Mouse (Mus musculus): ENCODE data around the gene Adssl1. TPM values are rescaled to one million over a fixed set of nuclear protein-coding genes. Genes with fewer than 3 reads are reported as not detected.

Adssl1 gene
- polyA plus RNA-seq, 1 experiment from 2014 or later, result 69.3 TPM

DNA sequence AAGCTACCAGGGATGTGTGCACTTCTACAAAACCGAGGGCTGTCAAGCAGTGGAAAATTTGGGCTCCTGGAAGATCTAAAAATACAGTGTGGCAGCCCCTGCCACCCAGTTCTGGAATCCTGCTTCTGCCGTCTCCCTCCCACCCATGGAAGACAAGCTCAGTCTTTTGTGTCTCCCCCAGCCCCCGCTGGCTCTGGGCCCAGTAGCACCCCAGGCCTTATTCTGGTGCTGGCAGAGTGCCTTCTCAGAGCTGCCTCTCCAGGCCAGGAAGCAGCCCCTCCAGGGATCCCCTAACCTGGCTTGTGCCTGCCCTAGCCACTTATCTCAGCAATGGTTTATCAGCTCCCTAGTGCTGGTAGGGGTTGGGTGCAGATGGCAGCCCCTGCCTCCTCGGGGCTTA, 24.9 kb upstream of the Adssl1 start:
- 11% methylated on average over 4 of the region's 4 CpGs for WGBS
- Histone ChIP-seq H3K9me3 (no peaks in the 10 kb centered on the region), H3K4me2 (no peak overlapping the region; the same call in 1 of the 2 replicates), H3K36me3 (0 out of 2 replicates have a peak, but pooled peaks cover under 1% of the 10 kb centered on the region), H3K27ac (replicated peaks) (peak overlapping the region; percentile 74), H3K27me3 (replicated peaks) (peaks cover 12% of the 10 kb centered on the region), H3K4me3 (no peak overlapping the region), H3K9ac (peak overlapping the region; percentile 45; the same call in 1 of the 2 replicates), H3K4me1 (peaks cover 68% of the 10 kb centered on the region)
- no peak; the same call in 1 of the 2 replicates for ATAC-seq (ENCODE audit: extremely low read depth, insufficient number of reproducible peaks, low FRiP score, low TSS enrichment)

DNA sequence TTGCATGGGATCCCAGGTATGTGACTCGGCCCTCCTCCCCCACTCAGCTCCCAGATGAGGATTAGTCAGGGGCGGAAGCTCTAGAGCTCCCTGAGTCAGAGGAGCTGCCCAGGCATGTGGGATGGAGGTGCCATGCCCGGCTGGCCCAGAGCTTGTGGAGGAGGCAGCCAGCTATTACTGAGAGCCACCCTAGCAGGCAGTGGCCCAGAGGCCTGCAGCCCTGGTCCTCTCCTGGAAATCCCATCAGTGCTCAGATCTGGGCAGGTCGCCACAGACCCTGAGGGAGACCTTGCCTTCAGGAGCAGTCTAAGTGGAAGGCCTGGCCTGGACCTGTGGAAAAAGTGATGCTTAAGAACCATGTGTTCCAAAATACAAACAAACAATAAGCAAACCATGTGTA, 24.2 kb upstream of the Adssl1 start:
- Histone ChIP-seq H3K9ac (peak overlapping the region; percentile 12; the same call in 1 of the 2 replicates), H3K27me3 (replicated peaks) (peaks cover 10% of the 10 kb centered on the region), H3K27ac (replicated peaks) (peak overlapping the region; percentile 74), H3K9me3 (no peaks in the 10 kb centered on the region), H3K4me1 (peaks cover 64% of the 10 kb centered on the region), H3K36me3 (0 out of 2 replicates have a peak, but pooled peaks cover 6% of the 10 kb centered on the region), H3K4me2 (no peak overlapping the region; the same call in 1 of the 2 replicates), H3K4me3 (no peak overlapping the region)
- no peak for ATAC-seq (ENCODE audit: extremely low read depth, insufficient number of reproducible peaks, low FRiP score, low TSS enrichment)
- 43% methylated on average over 4 of the region's 4 CpGs for WGBS

DNA sequence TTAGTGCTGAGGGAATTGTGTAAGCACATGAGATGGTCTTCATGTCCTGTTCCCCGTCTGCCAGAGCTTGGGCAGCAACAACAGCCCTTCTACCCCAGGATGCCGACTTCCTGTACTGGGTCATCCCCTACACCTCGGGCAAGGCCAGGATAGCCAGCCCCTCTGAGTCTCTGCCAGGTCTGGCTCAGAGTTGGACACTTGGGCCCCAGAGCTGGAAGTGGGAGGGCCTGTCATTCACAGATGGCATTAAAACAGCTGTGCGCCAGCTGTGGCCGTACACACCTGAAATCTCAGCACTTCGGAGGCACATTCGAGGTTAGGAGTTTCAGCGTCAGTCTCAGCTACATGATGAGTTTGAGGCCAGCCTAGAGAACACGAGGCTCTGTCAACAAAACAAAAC, 23.4 kb upstream of the Adssl1 start:
- Histone ChIP-seq H3K27me3 (replicated peaks) (peaks cover 5% of the 10 kb centered on the region), H3K4me2 (no peak overlapping the region), H3K9ac (no peak overlapping the region), H3K4me3 (no peak overlapping the region), H3K27ac (replicated peaks) (no peak overlapping the region), H3K36me3 (peaks cover 11% of the 10 kb centered on the region), H3K4me1 (peaks cover 59% of the 10 kb centered on the region), H3K9me3 (no peaks in the 10 kb centered on the region)
- ATAC-seq (ENCODE audit: extremely low read depth, insufficient number of reproducible peaks, low FRiP score, low TSS enrichment), result no peak
- WGBS, result 66% methylated on average over 9 of the region's 9 CpGs

DNA sequence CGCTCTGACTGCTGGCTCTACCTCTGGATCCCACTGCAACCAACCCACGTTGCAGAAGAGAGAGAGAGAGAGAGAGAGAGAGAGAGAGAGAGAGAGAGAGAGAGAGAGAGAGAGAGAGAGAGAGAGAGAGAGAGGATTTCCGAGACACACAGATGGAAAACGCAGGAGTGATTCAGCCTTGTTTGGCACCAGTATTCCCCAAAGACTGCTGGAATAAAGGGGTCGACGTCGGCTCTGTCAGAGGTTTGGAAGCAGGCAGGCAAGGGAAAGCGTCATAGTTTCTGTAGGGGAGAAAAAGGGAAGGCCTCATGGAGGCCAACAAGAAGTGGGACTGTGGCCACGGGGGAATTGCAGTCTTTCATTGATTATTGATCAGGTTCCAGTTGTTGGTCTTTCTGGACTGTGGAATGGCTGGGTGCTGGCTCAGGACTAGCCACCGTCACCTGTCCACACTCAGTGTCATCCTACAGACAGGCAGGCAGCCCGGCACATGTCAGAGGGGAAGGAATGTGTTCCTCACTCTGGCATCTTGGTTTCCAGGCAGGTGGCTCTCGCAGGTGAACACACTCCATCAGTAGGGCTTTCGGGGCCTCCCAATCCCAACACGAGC, 22.8 kb upstream of the Adssl1 start:
- H3K9ac ChIP-seq, result no peak overlapping the region
- ATAC-seq (ENCODE audit: extremely low read depth, insufficient number of reproducible peaks, low FRiP score, low TSS enrichment), result no peak
- WGBS, result 71% methylated on average over 14 of the region's 14 CpGs
- H3K27me3 ChIP-seq (replicated peaks), result peaks cover 5% of the 10 kb centered on the region; the same call in 1 of the 2 replicates
- H3K4me2 ChIP-seq, result no peak overlapping the region
- H3K4me1 ChIP-seq, result peaks cover 59% of the 10 kb centered on the region
- no peak overlapping the region for H3K4me3 ChIP-seq
- no peak overlapping the region for H3K27ac ChIP-seq (replicated peaks)
- H3K36me3 ChIP-seq, result peaks cover 17% of the 10 kb centered on the region
- H3K9me3 ChIP-seq, result no peaks in the 10 kb centered on the region

DNA sequence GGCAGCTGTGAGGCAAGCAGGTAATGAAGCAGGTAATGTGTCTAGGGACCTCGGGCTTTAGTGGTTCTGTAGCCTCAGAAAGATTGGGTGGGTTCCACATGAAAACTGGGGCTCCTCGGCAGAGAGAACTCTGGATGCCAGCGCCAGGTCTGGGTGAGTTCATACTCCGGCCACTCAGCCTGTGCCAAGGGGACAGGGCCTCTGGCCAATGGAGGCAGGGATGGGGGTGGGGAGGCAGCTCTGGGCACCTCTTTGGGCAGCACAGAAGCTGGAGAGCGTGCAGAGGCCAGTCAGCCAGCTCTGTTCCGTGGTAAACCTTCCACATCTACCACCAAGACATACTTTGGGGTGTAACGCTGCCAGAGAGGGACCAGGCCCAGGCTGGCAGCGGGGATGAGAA, 22.2 kb upstream of the Adssl1 start:
- H3K4me2 ChIP-seq, result no peak overlapping the region
- peaks cover 2% of the 10 kb centered on the region; the same call in 1 of the 2 replicates for H3K27me3 ChIP-seq (replicated peaks)
- H3K36me3 ChIP-seq, result peaks cover 20% of the 10 kb centered on the region
- no peak overlapping the region for H3K27ac ChIP-seq (replicated peaks)
- no peak overlapping the region for H3K9ac ChIP-seq
- WGBS, result 90% methylated on average over 8 of the region's 8 CpGs
- H3K4me3 ChIP-seq, result no peak overlapping the region
- no peaks in the 10 kb centered on the region for H3K9me3 ChIP-seq
- ATAC-seq (ENCODE audit: extremely low read depth, insufficient number of reproducible peaks, low FRiP score, low TSS enrichment), result no peak
- H3K4me1 ChIP-seq, result peaks cover 56% of the 10 kb centered on the region

DNA sequence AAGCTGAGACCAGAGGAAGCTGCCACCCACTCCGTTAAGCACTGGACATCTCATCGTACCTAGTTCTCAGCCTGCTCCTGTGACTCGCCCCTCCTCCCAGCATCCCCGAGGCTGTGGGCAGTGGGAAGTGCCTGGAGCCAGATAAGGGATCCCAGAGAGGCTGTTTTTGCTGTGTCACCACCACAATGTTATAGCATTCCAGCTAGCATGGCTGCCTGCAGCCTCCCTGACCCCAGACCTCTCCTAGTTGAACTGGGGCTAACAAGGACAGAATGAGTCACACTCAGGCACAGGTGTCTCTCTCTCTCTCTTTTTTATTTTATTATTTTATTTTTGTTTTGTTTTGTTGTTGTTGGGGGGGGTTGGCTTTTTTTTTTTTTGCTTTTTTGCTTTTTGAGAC, 20.6 kb upstream of the Adssl1 start:
- no peak for ATAC-seq (ENCODE audit: extremely low read depth, insufficient number of reproducible peaks, low FRiP score, low TSS enrichment)
- Histone ChIP-seq H3K4me1 (peaks cover 43% of the 10 kb centered on the region), H3K4me2 (no peak overlapping the region; the same call in 1 of the 2 replicates), H3K4me3 (no peak overlapping the region), H3K27ac (replicated peaks) (no peak overlapping the region), H3K9ac (peak overlapping the region; percentile 4; the same call in 1 of the 2 replicates), H3K9me3 (no peaks in the 10 kb centered on the region), H3K27me3 (replicated peaks) (peaks cover 2% of the 10 kb centered on the region; the same call in 1 of the 2 replicates), H3K36me3 (peaks cover 31% of the 10 kb centered on the region)
- 4% methylated on average over 4 of the region's 4 CpGs for WGBS

DNA sequence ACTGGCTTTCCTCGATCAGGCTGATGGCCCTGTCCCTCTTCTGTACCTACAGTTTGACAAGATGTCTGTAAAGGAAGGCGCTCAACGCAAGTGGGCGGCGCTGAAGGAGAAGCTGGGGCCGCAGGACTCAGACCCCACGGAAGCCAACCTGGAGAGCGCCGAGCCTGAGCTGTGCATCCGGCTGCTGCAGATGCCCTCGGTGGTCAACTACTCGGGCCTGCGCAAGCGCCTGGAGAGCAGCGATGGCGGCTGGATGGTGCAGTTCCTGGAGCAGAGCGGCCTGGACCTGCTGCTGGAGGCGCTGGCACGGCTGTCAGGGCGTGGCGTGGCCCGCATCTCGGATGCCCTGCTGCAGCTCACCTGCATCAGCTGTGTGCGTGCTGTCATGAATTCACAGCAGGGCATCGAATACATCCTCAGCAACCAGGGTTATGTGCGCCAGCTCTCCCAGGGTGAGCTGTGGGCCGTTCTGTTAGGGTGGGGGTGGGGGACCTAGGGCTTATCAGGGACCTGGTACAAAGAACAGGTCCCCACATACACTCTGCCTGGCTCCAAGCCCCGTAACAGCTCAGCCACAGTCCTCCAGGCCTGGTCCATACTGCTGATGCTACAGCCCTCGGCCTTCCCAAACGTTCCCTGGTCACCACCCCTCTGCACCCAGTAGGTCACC, 19.8 kb upstream of the Adssl1 start:
- Histone ChIP-seq H3K4me2 (no peak overlapping the region), H3K27ac (replicated peaks) (no peak overlapping the region), H3K4me3 (no peak overlapping the region), H3K9me3 (no peaks in the 10 kb centered on the region), H3K36me3 (peaks cover 31% of the 10 kb centered on the region), H3K4me1 (peaks cover 40% of the 10 kb centered on the region), H3K9ac (0 out of 2 replicates have a peak overlapping the region, but pooled peaks have one; percentile 24), H3K27me3 (replicated peaks) (peaks cover 2% of the 10 kb centered on the region; the same call in 1 of the 2 replicates)
- WGBS, result 80% methylated on average over 30 of the region's 30 CpGs
- no peak for ATAC-seq (ENCODE audit: extremely low read depth, insufficient number of reproducible peaks, low FRiP score, low TSS enrichment)

DNA sequence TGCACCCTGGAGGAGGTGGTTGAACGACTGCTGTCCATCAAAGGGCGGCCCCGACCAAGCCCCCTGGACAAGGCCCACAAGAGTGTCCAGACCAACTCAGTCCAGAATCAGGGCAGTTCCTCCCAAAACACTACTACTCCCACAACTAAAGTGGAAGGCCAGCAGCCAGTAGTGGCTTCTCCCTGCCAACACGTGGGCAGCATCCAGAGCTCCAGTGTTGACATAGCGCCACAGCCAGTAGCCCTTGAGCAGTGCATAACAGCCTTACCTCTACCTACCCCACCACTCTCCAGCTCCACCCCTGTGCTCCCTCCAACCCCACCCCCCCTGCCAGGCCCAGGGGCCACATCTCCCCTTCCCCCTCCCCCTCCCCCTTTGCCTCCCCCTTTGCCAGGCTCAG, 15.8 kb upstream of the Adssl1 start:
- Histone ChIP-seq H3K4me1 (peaks cover 40% of the 10 kb centered on the region), H3K27me3 (replicated peaks) (no peaks in the 10 kb centered on the region), H3K4me3 (no peak overlapping the region), H3K36me3 (peaks cover 44% of the 10 kb centered on the region), H3K9ac (no peak overlapping the region), H3K4me2 (no peak overlapping the region), H3K27ac (replicated peaks) (no peak overlapping the region), H3K9me3 (no peaks in the 10 kb centered on the region)
- 79% methylated on average over 5 of the region's 5 CpGs for WGBS
- ATAC-seq (ENCODE audit: extremely low read depth, insufficient number of reproducible peaks, low FRiP score, low TSS enrichment), result no peak

DNA sequence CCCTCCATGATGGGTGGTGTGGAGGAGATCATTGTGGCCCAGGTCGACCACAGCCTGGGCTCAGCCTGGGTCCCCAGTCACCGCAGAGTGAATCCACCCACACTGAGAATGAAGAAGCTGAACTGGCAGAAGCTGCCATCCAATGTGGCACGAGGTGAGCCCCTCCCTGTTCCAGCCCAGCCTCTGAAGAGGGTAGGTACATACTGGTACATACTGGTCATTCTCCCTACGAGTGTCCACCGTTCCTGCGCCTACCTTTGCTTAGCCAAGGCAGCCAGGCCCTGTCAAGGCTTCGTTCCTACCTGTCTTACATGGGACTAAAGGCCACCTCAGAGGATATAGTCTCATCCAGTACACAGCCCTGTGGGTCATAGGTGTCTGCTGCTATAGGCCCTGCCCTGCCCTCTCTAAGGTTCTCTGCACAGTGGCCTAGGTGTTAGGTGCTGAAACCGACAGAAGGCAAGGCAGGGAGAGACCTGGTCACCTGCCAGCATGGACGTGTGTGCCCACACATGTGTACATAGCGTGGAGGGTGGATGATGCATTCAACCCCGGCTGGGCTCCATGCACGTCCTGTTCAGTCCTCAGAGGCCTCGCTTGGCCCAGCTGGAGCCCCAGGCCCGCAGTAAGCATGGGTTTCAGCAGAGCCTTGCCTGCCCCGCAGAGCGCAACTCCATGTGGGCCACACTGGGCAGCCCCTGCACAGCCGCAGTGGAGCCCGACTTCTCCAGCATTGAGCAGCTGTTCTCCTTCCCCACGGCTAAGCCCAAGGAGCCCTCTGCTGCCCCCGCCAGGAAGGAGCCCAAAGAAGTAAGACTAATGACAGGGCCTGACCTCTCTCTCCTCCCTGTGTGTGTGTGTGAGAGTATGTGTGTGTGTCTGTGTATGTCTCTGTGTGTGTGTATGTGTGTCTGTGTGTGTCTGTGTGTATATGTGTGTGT, 14.9 kb upstream of the Adssl1 start:
- Histone ChIP-seq H3K27ac (replicated peaks) (no peak overlapping the region), H3K4me2 (no peak overlapping the region), H3K4me3 (no peak overlapping the region), H3K9ac (0 out of 2 replicates have a peak overlapping the region, but pooled peaks have one; percentile 8), H3K9me3 (no peaks in the 10 kb centered on the region), H3K36me3 (peaks cover 53% of the 10 kb centered on the region), H3K4me1 (peaks cover 37% of the 10 kb centered on the region), H3K27me3 (replicated peaks) (no peaks in the 10 kb centered on the region)
- WGBS, result 66% methylated on average over 20 of the region's 20 CpGs
- no peak; the same call in 1 of the 2 replicates for ATAC-seq (ENCODE audit: extremely low read depth, insufficient number of reproducible peaks, low FRiP score, low TSS enrichment)

DNA sequence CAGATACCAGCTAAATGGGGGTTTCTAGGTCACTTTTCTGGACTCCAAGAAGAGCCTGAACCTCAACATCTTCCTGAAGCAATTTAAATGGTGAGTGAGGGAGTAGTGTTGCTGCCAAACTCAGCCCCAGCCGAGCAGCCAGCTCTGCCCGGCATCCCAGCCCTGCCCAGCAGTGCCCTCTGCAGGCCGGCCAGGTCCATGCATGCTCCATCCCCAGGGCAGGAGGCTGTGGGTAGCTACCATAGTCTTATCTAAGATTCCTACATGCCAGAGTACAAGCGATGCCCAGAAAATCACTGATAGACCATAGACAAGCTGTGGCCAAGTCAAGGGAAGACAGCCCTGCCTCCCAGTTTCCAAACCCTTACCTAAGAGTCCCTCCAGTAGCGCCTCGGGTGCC, 14.1 kb upstream of the Adssl1 start:
- no peak for ATAC-seq (ENCODE audit: extremely low read depth, insufficient number of reproducible peaks, low FRiP score, low TSS enrichment)
- H3K27me3 ChIP-seq (replicated peaks), result no peaks in the 10 kb centered on the region
- peaks cover 56% of the 10 kb centered on the region for H3K36me3 ChIP-seq
- H3K9me3 ChIP-seq, result no peaks in the 10 kb centered on the region
- H3K4me1 ChIP-seq, result peaks cover 34% of the 10 kb centered on the region
- no peak overlapping the region for H3K27ac ChIP-seq (replicated peaks)
- WGBS, result 36% methylated on average over 6 of the region's 6 CpGs
- 0 out of 2 replicates have a peak overlapping the region, but pooled peaks have one; percentile 8 for H3K9ac ChIP-seq
- H3K4me2 ChIP-seq, result no peak overlapping the region
- H3K4me3 ChIP-seq, result no peak overlapping the region

DNA sequence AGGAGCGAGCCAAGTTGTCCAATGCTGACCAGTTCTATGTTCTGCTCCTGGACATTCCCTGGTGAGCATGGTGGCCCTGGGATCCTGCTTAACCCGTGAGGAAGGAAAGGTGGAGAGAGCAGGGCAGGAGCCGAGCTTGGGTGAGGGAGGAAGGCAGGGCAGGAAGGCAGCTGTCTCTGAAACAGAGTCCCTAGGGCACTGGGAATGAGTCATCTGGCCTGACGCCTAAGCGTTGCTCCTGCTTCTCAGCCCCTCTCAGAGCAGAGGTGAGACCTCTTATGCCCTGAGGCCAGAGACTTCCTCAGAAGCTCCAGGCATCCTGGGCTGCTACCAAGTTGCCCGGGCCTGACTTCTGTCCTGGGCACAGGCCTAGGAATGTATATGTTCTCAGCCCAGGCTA, 12.8 kb upstream of the Adssl1 start:
- no peak overlapping the region for H3K4me2 ChIP-seq
- H3K27ac ChIP-seq (replicated peaks), result no peak overlapping the region
- 55% methylated on average over 6 of the region's 6 CpGs for WGBS
- H3K27me3 ChIP-seq (replicated peaks), result no peaks in the 10 kb centered on the region
- ATAC-seq (ENCODE audit: extremely low read depth, insufficient number of reproducible peaks, low FRiP score, low TSS enrichment), result no peak
- peaks cover 34% of the 10 kb centered on the region for H3K4me1 ChIP-seq
- no peak overlapping the region for H3K4me3 ChIP-seq
- H3K36me3 ChIP-seq, result peaks cover 56% of the 10 kb centered on the region
- H3K9me3 ChIP-seq, result no peaks in the 10 kb centered on the region
- H3K9ac ChIP-seq, result no peak overlapping the region

Data from heart, embryonic 13.5 days (tissue).